Comparison of ENCODE assay signal across 10 mouse cellular contexts in genomic region chr8:88512094-88512794, GRCm38 (mm10). TPM values are rescaled to one million over a fixed set of nuclear protein-coding genes. Genes with fewer than 3 reads are reported as not detected.
DNase-seq lines count a peak whose midpoint lies in the region; ATAC-seq and TF ChIP-seq lines count a peak whose summit lies in the region.
"Had no signal": no experiment of that assay in that cellular context is flagged by ENCODE, and none has a peak within 500 bp of the region (broad histone marks: within the 10 kb centered on the region; RNA-seq: fewer than 3 reads in every experiment).

No protein-coding gene starts in this region.

- TF ChIP-seq CTCF in thymus, adult 2 months (IDR thresholded peaks at IDR 0.05; ENCODE audit: borderline replicate concordance, control insufficient read depth, extremely low read depth, insufficient read depth, low read length, poor library complexity): no peak

- no peak for TF ChIP-seq POLR2A in thymus, adult 2 months (IDR thresholded peaks at IDR 0.05; ENCODE audit: control insufficient read depth, extremely low read depth, insufficient read depth, low read length, poor library complexity)

- peaks cover 2% of the 10 kb centered on the region; the same call in 1 of the 2 replicates for H3K27me3 ChIP-seq in embryonic facial prominence, embryonic 11.5 days (ENCODE audit: control insufficient read depth, insufficient read depth, low read length)
- no peaks in the 10 kb centered on the region; the same call in 1 of the 2 replicates for H3K27me3 ChIP-seq in hindbrain, embryonic 16.5 days (replicated peaks; ENCODE audit: control insufficient read depth, insufficient read depth, low read length)
- H3K27me3 ChIP-seq in thymus, adult 2 months (ENCODE audit: control insufficient read depth, insufficient read depth, low read length): no peaks in the 10 kb centered on the region

- H3K27ac ChIP-seq in embryonic facial prominence, embryonic 11.5 days (replicated peaks; ENCODE audit: low read depth, low read length): no peak overlapping the region
- peak overlapping the region; percentile 56; the same call in 1 of the 2 replicates for H3K27ac ChIP-seq in hindbrain, embryonic 16.5 days (ENCODE audit: low read depth, low read length)
- H3K27ac ChIP-seq in thymus, adult 2 months (ENCODE audit: control insufficient read depth, insufficient read depth, low read length): no peak overlapping the region
- H3K27ac ChIP-seq: layer of hippocampus, adult 2 months had no signal

- ATAC-seq in embryonic facial prominence, embryonic 11.5 days (replicated peaks; ENCODE audit: insufficient number of reproducible peaks, low FRiP score, low TSS enrichment, low read depth): peak; percentile 61; the same call in 1 of the 2 replicates
- ATAC-seq in hindbrain, embryonic 16.5 days: peak; percentile 88

- H3K36me3 ChIP-seq in embryonic facial prominence, embryonic 11.5 days (replicated peaks; ENCODE audit: control insufficient read depth, insufficient read depth, low read depth, low read length): no peaks in the 10 kb centered on the region
- H3K36me3 ChIP-seq in hindbrain, embryonic 16.5 days (ENCODE audit: control insufficient read depth, insufficient read depth, low read length): no peaks in the 10 kb centered on the region
- no peaks in the 10 kb centered on the region for H3K36me3 ChIP-seq in thymus, adult 2 months (ENCODE audit: control insufficient read depth, insufficient read depth, low read length)

- WGBS in embryonic facial prominence, embryonic 11.5 days: 5% methylated on average over 15 of the region's 15 CpGs
- 3% methylated on average over 15 of the region's 15 CpGs for WGBS in hindbrain, embryonic 16.5 days
- 32% methylated on average over 15 of the region's 15 CpGs for WGBS in thymus, adult 2 months

- H3K4me1 ChIP-seq in embryonic facial prominence, embryonic 11.5 days (ENCODE audit: control insufficient read depth, insufficient read depth, low read length): no peaks in the 10 kb centered on the region
- peaks cover 8% of the 10 kb centered on the region for H3K4me1 ChIP-seq in hindbrain, embryonic 16.5 days (ENCODE audit: control insufficient read depth, insufficient read depth, low read depth, low read length)
- H3K4me1 ChIP-seq in thymus, adult 2 months (replicated peaks; ENCODE audit: control insufficient read depth, insufficient read depth, low read length): no peaks in the 10 kb centered on the region

- no peak overlapping the region for H3K4me2 ChIP-seq in embryonic facial prominence, embryonic 11.5 days (ENCODE audit: low read depth, low read length)
- peak overlapping the region; percentile 17; the same call in 1 of the 2 replicates for H3K4me2 ChIP-seq in hindbrain, embryonic 16.5 days (ENCODE audit: low read length)

- no peak overlapping the region for H3K9ac ChIP-seq in embryonic facial prominence, embryonic 11.5 days (replicated peaks; ENCODE audit: low read length)
- peak overlapping the region; percentile 45 for H3K9ac ChIP-seq in hindbrain, embryonic 16.5 days (ENCODE audit: low read depth, low read length)

- H3K9me3 ChIP-seq in embryonic facial prominence, embryonic 11.5 days (replicated peaks; ENCODE audit: control insufficient read depth, low read length): no peaks in the 10 kb centered on the region
- no peaks in the 10 kb centered on the region for H3K9me3 ChIP-seq in hindbrain, embryonic 16.5 days (ENCODE audit: control insufficient read depth, low read length)

- H3K4me3 ChIP-seq in embryonic facial prominence, embryonic 11.5 days (ENCODE audit: low read depth, low read length): no peak overlapping the region
- no peak overlapping the region for H3K4me3 ChIP-seq in hindbrain, embryonic 16.5 days (ENCODE audit: low read length)
- no peak overlapping the region for H3K4me3 ChIP-seq in thymus, adult 2 months (ENCODE audit: control insufficient read depth, insufficient read depth, low read length)
- H3K4me3 ChIP-seq: layer of hippocampus, adult 2 months had no signal

- peak; percentile 26 for DNase-seq in layer of hippocampus, adult 9-11 months
- DNase-seq in layer of hippocampus, adult 18-20 months (ENCODE audit: low spot score in 2 of 2): no peak
- DNase-seq in embryonic facial prominence, embryonic 11.5 days (ENCODE audit: low spot score): peak; percentile 39
- peak; percentile 72 for DNase-seq in retina, postnatal 1 day
- DNase-seq in adrenal gland, postnatal 10 days: no peak
- no peak for DNase-seq in thymus, adult 2 months
- DNase-seq in spleen, postnatal 4 days (ENCODE audit: low spot score in 2 of 2): no peak
- DNase-seq: lung, postnatal 14 days had no signal

RNA-seq across cellular contexts. Expression of gene Nkd1, which starts 8.9 kb away (rescaled TPM):
- total RNA-seq in layer of hippocampus, adult 18-20 months (2021): 1 to 10 TPM; 8.2 to 9.0 TPM
- 45.0 and 50.7 TPM in 2 replicates for polyA plus RNA-seq in embryonic facial prominence, embryonic 11.5 days (2014; fragmentation: Nextera tagmentation; extraction: Ambion mirVana)
- 45.8 and 63.0 TPM in 2 replicates for polyA plus RNA-seq in hindbrain, embryonic 16.5 days (2015; fragmentation: Nextera tagmentation; extraction: Ambion mirVana)
- 10 to 100 TPM; 35.3 to 40.0 TPM for total RNA-seq in adrenal gland, postnatal 10 days (2021)
- 3.0 and 3.4 TPM in 2 replicates for polyA plus RNA-seq in thymus, adult 2 months (2012; rRNA removed)

Comparison
In these comparisons a context has a peak if more than half of its experiments do, and no peak if none do; other contexts are left out.
1. DNase-seq: peak in layer of hippocampus, adult 9-11 months (single experiment), embryonic facial prominence, embryonic 11.5 days (single experiment) and retina, postnatal 1 day (single experiment); none in layer of hippocampus, adult 18-20 months (0 of 2), adrenal gland, postnatal 10 days (single experiment), thymus, adult 2 months (single experiment) and spleen, postnatal 4 days (0 of 2).
2. RNA of gene Nkd1, which starts 8.9 kb away (polyA plus RNA-seq): 45.8 to 63.0 TPM in hindbrain, embryonic 16.5 days and 45.0 to 50.7 TPM in embryonic facial prominence, embryonic 11.5 days; 3.0 to 3.4 TPM in thymus, adult 2 months; every median in the first group is over 10 times any median in the second.